Mouse (Mus musculus): ENCODE results near the gene Slc2a9.

Gene Slc2a9

GRCm38 (mm10) chr5:38372369-38372768 lies 130.6 kb downstream of the Slc2a9 start:
- in situ Hi-C loops (cut with MboI, MseI), result no loop called here

- in situ Hi-C loops (cut with MboI, MseI), result no loop called here
These were observed 131.6 kb downstream of the Slc2a9 start for GRCm38 (mm10) chr5:38371308-38371707.

DNA sequence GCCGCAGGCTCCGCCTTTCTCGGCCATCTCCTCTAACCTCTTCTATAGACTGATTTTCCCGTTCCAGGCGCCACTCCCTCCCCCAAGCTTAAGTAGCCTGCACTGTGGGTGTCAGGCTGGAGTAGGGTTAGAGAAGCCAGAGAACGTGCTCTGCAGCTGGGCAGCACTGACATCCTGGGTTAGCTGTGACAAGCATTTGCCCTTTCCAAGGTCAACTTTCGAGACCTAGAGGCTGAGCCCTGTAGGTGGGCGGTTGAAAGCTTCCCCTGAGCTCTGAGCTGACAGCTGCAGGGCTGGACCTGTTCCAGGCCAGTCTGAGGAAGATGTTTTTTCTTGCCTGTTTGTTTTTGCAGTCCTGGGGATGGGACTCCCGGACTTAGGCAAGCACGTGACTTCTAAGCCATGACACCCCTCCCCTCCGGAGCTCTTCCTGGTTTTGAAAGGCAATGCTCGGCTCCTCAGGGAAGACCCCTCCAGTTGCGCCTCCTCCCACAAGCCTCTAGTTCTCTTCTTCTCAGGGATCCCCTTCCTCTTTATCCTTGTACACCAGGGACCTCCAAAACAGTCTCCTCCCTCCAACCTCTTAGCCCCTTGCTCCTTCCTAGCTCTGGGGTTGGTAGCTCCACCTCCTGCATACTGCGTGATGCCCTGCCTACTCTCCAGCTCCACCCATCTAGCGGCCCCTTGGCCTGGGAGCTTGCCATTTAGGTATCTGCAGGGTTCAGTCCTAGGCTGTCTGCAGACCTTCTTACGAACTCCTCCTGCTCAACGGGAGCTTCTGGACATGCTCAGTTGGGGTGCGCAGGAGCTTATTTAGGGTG lies 136.1 kb downstream of the Slc2a9 start:
- in situ Hi-C loops (cut with MboI, MseI), result no loop called here

DNA sequence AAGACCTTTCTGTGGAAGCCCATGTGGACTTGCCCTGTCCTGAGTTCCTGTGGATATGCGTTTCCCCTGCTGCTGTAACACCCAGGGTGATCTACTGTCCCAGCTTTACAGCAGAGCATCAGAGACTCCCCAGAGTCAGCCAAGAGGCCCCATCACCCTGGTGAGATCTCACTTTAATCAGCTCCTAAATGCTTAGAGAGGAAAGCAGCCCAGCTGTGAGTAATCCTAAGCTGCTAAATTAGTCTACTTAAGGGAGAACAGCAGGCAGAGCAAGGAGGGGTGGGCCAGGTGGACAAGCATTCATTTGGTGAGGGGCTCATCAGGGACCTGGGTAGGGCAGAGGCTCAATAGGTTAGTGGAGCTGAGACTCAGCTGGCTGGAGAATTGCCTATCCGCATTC lies 137.4 kb downstream of the Slc2a9 start:
- in situ Hi-C loops (cut with MboI, MseI), result no loop called here

DNA sequence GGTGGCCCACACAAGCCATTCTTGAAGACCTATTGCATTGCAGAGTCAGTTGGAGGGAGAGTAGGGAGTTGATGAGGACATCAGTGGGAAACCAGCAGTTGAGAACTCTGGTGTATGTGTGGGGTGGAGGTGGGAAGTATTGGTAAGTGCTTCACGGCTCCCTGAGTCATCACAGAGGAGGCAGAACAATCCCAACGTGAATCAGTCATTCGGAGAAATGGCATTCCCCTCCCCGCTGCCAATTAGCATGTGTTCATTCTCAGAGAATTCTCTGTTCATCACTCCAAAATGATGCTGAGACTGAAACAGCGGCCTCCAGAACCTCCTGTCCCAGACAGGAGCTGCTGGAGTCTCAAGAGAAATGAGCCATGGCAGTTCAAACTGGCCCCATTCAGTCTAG lies 138.5 kb downstream of the Slc2a9 start:
- in situ Hi-C loops (cut with MboI, MseI), result no loop called here

GRCm38 (mm10) chr5:38359716-38360115 lies 143.2 kb downstream of the Slc2a9 start:
- in situ Hi-C loops (cut with MboI, MseI), result no loop called here

- in situ Hi-C loops (cut with MboI, MseI), result no loop called here
These were observed 146.0 kb downstream of the Slc2a9 start for GRCm38 (mm10) chr5:38356927-38357326.

DNA sequence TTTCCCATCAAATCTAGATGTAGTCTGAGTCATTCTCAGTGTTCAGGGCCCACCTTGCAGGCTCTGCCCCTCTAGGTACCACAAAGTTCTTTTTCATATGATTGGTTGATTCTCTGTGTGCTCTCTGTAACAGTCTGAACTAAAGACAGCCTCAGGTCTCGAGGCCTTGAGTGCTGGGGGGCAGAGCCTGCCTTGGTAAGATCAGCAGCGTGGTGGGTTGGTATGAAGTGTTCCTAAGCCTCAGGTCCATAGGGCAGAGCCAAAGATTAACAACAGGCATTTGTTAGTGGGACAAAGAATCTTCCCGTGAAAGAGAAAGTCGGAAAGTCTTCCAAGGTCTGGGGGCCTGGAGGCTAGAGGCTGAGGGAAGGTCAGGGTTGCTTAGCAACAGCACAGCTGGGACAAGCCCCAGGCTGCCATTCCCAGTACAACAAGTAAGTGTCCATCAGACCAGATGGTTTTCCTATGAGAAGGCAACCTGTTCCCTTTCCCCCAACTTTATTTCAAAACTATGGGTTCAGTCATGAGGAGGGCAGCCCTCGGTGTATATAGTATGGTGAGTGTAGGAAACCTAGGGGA lies 152.5 kb downstream of the Slc2a9 start:
- in situ Hi-C loops (cut with MboI, MseI), result no loop called here

- in situ Hi-C loops (cut with MboI, MseI), result no loop called here
These were observed 156.1 kb downstream of the Slc2a9 start for GRCm38 (mm10) chr5:38346646-38347432.

DNA sequence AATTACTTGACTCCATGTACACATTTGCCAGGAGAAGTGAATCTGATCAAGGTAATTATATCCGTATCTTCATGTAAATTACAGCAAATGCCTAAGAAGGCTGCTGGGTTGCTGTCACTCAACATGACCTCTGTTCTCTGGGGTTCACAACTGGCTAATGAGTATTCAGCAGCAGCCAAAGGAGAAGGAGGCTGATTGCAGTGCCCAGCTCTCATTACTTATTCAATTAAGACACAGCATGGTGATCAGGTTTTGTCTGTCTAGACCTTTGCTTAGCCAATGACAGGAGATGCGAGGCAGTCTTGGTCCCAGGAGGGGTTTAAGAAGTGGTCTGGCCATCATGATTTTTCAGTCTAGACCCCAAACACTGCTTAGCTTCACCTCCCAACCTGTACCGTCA lies 159.8 kb downstream of the Slc2a9 start:
- in situ Hi-C loops (cut with MboI, MseI), result no loop called here

DNA sequence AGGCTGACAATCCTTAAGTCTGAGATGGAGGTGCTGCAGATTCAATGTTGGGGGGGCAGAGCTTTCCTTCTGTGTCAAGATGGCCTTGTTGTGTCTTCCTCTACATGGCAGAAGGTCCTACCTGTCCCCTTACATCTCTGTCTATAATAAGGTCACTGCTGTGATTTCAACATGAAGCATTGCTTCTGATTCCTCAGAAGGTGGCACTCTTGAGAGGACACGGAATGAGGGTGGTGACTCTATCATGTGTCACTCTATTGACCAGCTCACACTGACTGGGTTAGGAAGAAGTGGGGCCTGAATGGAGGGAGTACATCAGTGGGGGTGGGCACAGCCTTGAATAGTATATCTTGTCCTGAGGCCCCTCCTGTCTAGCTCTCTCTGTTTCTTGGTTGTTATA lies 168.4 kb downstream of the Slc2a9 start:
- in situ Hi-C loops (cut with MboI, MseI), result no loop called here

GRCm38 (mm10) chr5:38333381-38333780 lies 169.6 kb downstream of the Slc2a9 start:
- in situ Hi-C loops (cut with MboI, MseI), result no loop called here

DNA sequence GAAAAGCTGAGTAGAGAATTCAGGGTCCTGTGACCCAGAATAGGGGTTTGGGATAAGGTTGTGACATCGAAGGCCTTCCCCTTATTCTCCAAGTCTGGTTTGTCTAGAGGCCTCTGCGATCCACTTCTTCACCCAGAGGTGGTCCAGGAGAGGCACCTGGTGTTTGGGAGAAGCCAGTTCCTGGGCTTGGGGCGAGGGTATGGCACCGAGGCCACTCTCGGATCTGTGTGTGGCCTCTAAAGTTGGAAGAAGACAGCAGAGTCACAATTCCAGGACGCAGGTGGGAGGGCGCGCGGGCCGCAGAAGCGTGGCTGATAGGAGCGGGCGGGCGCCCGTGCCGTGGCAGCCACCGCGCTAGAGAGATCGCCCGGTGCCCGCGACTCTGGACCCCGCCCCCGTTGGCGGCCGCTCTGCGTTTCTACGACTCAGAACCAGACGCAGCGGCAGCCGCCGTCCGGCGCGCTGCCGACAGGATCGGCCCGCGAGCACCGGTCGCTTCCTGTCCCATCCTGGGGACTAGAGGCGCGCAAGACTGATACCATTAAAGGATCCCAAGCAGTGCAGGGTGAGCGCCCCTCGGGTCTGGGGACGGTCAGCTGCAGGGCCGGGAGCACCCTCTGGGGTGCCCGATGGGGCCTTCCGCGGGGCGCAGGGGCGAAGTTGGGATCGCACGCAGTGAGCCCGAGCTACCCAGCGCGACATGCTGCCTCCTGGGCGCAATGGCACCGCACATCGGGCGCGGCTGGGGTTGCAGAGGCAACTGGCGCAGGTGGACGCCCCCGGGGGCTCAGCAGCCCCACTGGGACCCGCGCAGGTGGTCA lies 183.8 kb downstream of the Slc2a9 start, which contains the start of gene Drd5:
Drd5 (plus strand) TSS at position 402 of the 821 bp plus-strand sequence.
- in situ Hi-C loops (cut with MboI, MseI), result no loop called here

- in situ Hi-C loops (cut with MboI, MseI), result loop anchor here (5.0 kb wide), 1 partner anchor 158 kb away; no protein-coding TSS in a partner anchor
These were observed 193.1 kb downstream of the Slc2a9 start for GRCm38 (mm10) chr5:38309795-38310194.

GRCm38 (mm10) chr5:38308873-38309272 lies 194.1 kb downstream of the Slc2a9 start:
- in situ Hi-C loops (cut with MboI, MseI), result no loop called here

DNA sequence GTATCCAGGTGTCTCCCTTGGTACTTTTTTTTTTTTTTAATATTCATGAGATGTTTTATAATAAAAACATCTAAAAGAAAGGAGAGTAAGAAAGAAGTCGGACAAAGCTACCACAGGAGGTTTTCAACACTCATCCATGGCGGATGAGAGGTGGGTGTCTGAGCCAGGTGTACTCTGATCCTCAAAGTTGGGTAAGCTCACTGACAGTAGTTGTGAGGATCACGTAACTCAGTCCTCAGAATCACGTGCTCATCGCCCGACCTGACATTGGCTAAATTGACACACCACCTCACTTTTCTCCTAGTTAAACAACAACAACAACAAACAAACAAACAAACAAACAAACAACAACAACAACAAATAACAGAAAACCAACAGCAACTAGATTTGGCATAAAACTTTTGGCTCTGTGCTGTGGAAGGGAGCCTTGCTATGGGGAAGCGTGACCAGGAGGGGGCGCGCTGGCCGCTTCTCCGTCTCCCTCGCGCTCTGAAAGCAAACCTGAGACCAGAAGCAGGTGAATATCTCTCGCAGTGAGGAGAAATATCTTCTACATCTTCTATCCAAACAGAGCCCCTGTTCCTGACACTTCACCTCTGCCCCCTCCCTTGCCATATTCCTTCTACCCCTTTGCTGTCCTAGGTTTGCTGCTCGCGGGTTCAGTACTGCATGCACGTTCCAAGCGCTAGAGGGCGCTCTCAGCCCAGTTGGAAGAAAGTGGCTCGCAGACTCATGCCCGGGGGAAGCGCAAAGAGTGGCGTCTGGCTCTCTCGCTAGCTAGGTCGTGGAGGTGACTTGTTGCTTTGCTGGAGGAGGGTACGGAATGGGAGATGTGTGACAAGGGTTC lies 195.5 kb downstream of the Slc2a9 start:
- in situ Hi-C loops (cut with MboI, MseI), result no loop called here

- in situ Hi-C loops (cut with MboI, MseI), result no loop called here
These were observed 197.7 kb downstream of the Slc2a9 start for GRCm38 (mm10) chr5:38305241-38305640.

DNA sequence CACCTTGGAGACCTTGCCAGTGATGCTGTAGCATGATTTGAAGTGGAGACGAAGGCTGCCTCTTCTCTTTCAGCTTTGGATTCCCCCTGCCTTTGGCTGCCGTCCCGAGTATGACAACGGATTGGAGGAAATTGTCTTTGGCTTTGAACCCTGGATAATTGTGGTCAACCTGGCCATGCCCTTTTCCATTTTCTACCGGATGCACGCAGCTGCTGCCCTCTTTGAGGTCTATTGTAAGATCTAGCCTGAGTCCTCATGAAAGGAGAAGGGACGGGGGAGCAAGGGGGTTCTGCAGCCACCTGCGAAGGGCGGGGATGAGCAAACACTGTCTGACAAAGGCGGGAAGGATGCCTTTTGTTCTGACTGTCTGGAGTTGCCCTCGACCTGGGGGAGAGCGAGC lies 200.3 kb downstream of the Slc2a9 start:
- in situ Hi-C loops (cut with MboI, MseI), result loop anchor here (5.0 kb wide), 1 partner anchor 310 kb away; no protein-coding TSS in a partner anchor

DNA sequence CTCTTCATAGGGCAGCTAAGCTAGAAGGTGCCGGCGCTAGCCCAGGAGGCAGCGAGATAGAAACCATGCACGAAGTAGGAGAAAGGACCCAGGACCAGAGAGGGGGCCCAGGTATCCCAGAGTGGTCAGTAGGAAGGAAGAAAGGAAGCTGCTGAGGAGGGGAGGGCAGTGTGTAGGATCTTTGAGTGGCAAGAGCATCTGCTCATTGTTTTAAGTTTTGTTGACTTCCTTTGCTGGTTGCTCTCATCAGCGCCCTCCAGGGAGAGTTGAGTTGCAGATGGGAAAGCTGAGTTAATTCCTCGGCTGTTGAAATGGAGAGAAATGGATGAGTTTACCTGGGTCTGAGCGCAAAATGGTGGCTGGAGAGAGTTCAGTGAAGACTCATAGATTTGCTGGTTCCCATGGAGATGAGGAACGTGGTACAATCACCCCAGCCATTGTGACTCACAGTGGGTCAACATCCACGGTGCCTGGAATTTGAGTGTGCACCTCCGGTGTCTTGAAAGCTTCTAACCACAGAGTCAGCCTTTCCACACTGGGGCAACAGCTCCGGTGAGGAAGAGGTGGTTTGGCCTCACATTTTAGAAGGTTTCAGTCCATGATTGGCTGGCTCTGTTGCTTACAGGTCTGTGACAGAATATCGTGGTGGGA lies 201.1 kb downstream of the Slc2a9 start:
- in situ Hi-C loops (cut with MboI, MseI), result loop anchor here (5.0 kb wide), 1 partner anchor 310 kb away; no protein-coding TSS in a partner anchor

Data from T-helper 1 cell (primary cell).